Mouse (Mus musculus): Measurements from ENCODE around the gene Hk2. TPM values are rescaled to one million over a fixed set of nuclear protein-coding genes. Genes with fewer than 3 reads are reported as not detected.

The Hk2 gene
- polyA plus RNA-seq, 1 experiment from 2014 or later: 20.5 TPM

DNA sequence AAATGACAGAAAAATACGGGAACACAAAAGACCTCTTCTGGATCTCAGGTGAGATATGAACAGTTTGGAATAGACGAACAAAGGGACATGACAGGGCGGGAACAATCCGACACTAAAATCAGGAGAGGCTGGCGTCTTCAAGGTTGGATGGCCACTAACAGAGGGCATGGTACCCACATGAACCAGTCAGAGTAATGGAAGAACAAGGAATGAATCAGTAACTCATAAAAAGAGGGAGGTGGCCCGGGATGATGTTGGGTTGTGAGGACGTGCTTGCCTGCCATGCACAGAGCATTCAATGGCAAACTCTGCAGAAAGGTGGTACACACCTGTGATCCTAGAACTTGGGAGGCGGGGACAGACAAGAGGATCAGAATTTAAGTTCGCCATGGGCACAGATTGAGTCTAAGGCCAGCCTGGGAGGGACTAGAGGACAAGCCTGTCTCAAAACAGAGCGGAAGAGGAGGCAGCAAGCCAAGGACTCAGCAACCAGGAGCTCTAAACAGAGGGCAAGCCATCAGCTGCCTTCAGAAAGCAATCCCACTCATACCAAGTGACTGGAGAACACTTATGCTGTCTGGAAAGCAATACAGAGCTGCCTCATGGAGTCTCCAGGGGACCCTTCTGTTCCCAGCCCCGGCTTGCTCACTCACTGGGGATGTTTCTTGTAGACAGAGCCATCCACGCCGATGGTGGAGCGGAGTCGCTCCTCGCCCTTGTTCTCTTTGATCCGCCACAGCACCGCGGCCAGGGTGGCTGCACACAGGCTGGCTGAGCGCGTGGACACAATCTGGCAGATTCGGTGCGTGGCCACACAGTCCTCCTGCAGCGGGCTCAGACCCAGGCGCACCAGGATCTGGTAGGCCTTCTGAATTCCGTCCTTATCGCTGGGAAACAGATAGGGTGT is 36.4 kb downstream of the Hk2 start:
- H3K27ac ChIP-seq: no peak overlapping the region
- WGBS: 93% methylated on average over 27 of the region's 27 CpGs
- H3K36me3 ChIP-seq: peaks cover 67% of the 10 kb centered on the region
- no peaks in the 10 kb centered on the region for H3K27me3 ChIP-seq
- no peak overlapping the region for H3K9ac ChIP-seq
- no peak overlapping the region for H3K4me3 ChIP-seq
- H3K4me1 ChIP-seq: no peaks in the 10 kb centered on the region
- no peak overlapping the region for H3K4me2 ChIP-seq
- ATAC-seq (ENCODE audit: insufficient number of reproducible peaks, insufficient read depth, low FRiP score, low TSS enrichment, low read depth): no peak
- H3K9me3 ChIP-seq: no peaks in the 10 kb centered on the region

DNA sequence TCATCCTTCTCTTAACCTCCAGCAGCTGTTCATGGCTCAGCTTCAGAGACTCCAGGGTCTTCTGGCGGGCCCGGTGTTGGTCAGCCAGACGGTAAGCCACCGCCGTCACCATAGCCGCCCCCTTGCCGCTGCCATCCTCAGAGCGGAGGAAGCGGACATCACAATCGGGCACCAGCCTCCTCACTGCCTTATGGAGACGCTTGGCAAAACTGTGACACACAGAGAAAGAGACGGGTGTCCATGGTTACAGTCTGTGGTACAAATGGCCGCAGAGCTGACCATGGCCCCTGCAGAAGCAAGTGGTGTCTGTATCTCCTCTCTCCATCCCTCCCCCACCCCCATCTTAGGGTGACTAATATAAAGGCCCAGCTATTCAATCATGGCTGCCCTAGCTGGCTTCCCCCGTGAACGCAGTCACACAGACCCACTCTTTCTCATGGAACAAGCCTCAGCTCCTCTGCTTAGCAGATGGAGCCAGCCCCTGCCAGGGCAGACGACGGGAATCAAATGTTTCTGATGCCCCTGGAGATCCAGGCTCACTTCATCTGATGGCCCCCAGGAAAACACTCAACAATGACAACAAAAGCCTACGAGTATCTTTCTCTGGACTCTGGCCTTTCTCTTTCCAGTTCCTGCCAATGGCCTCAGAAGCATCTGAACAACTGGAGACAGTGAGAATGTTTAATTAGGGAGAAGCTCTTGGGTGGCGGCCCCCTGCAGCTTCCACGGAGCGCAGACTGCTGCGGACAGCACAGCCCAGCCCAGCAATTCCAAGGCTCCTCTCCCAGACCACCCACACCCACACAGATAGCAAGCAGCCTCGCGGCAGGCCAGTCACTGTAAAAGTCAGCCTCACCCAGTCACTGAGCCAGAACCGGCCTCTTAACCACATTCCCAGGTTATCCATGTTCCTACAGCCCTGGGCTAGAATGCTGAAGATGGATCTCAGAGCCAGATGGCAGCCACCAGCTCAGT is 37.3 kb downstream of the Hk2 start:
- Histone ChIP-seq H3K4me2 (no peak overlapping the region), H3K27ac (no peak overlapping the region), H3K4me1 (no peaks in the 10 kb centered on the region), H3K4me3 (no peak overlapping the region), H3K9ac (no peak overlapping the region), H3K9me3 (no peaks in the 10 kb centered on the region), H3K36me3 (peaks cover 63% of the 10 kb centered on the region), H3K27me3 (no peaks in the 10 kb centered on the region)
- no peak for ATAC-seq (ENCODE audit: insufficient number of reproducible peaks, insufficient read depth, low FRiP score, low TSS enrichment, low read depth)
- 90% methylated on average over 25 of the region's 25 CpGs for WGBS

DNA sequence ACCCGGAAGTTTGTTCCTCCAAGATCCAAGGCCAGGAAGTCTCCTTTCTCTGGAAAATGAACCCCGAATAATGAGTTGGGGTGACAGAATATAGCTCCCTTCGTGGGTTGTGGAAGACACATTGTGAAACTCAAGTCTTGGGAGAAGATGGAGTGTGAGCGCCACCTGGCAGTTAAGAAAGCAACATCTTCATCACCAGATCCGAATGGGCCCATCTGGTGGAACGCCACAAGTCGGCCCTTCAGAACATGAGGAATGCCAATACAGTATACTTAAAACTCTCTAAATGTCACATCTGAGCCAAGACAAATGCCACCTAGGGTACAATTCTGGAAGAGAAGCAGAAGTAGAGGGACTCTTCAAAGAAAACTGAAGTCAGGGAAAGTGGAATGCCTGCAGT is 38.9 kb downstream of the Hk2 start:
- peaks cover 79% of the 10 kb centered on the region for H3K36me3 ChIP-seq
- no peak overlapping the region for H3K9ac ChIP-seq
- no peak for ATAC-seq (ENCODE audit: insufficient number of reproducible peaks, insufficient read depth, low FRiP score, low TSS enrichment, low read depth)
- no peaks in the 10 kb centered on the region for H3K27me3 ChIP-seq
- H3K27ac ChIP-seq: no peak overlapping the region
- WGBS: 86% methylated on average over 7 of the region's 7 CpGs
- no peaks in the 10 kb centered on the region for H3K9me3 ChIP-seq
- H3K4me3 ChIP-seq: no peak overlapping the region
- H3K4me2 ChIP-seq: no peak overlapping the region
- no peaks in the 10 kb centered on the region for H3K4me1 ChIP-seq

GRCm38 (mm10) chr6:82728635-82729034 is 45.6 kb downstream of the Hk2 start:
- H3K4me1 ChIP-seq: peaks cover 4% of the 10 kb centered on the region
- H3K4me3 ChIP-seq: no peak overlapping the region
- H3K36me3 ChIP-seq: peaks cover 79% of the 10 kb centered on the region
- H3K9ac ChIP-seq: no peak overlapping the region
- ATAC-seq (ENCODE audit: insufficient number of reproducible peaks, insufficient read depth, low FRiP score, low TSS enrichment, low read depth): no peak
- H3K27me3 ChIP-seq: no peaks in the 10 kb centered on the region
- WGBS: 90% methylated on average over 21 of the region's 21 CpGs
- no peak overlapping the region for H3K4me2 ChIP-seq
- H3K9me3 ChIP-seq: no peaks in the 10 kb centered on the region
- H3K27ac ChIP-seq: no peak overlapping the region

DNA sequence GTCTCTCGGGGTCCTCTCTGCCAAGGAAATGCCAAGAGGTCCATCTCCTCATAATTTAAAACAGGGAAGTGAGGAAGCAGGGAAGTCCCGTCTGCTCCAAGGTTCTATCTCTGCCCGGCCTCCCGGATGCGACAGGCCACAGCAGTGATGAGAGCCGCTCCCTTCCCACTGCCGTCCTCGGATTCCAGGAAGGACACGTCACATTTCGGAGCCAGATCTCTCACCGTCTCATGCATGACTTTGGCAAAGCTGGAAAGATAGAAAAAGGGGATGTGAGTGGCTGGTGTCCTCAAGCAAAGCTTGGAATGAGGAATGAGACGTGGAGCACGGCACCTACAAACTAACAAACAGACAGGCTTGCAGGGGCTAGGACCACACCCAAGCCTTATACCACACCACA is 47.0 kb downstream of the Hk2 start:
- Histone ChIP-seq H3K4me1 (peaks cover 14% of the 10 kb centered on the region), H3K27me3 (no peaks in the 10 kb centered on the region), H3K4me2 (no peak overlapping the region), H3K27ac (no peak overlapping the region), H3K4me3 (no peak overlapping the region), H3K36me3 (peaks cover 73% of the 10 kb centered on the region), H3K9me3 (no peaks in the 10 kb centered on the region), H3K9ac (no peak overlapping the region)
- WGBS: 91% methylated on average over 13 of the region's 13 CpGs
- no peak for ATAC-seq (ENCODE audit: insufficient number of reproducible peaks, insufficient read depth, low FRiP score, low TSS enrichment, low read depth)

- Histone ChIP-seq H3K36me3 (peaks cover 37% of the 10 kb centered on the region), H3K9ac (peak overlapping the region; percentile 61), H3K9me3 (no peaks in the 10 kb centered on the region), H3K4me1 (peaks cover 14% of the 10 kb centered on the region), H3K4me3 (no peak overlapping the region), H3K4me2 (no peak overlapping the region), H3K27ac (peak overlapping the region; percentile 84), H3K27me3 (no peaks in the 10 kb centered on the region)
- 31% methylated on average over 5 of the region's 5 CpGs for WGBS
- peak; percentile 61; the same call in 1 of the 2 replicates for ATAC-seq (ENCODE audit: insufficient number of reproducible peaks, insufficient read depth, low FRiP score, low TSS enrichment, low read depth)
Observed at GRCm38 (mm10) chr6:82723321-82723720, 50.9 kb downstream of the Hk2 start.

DNA sequence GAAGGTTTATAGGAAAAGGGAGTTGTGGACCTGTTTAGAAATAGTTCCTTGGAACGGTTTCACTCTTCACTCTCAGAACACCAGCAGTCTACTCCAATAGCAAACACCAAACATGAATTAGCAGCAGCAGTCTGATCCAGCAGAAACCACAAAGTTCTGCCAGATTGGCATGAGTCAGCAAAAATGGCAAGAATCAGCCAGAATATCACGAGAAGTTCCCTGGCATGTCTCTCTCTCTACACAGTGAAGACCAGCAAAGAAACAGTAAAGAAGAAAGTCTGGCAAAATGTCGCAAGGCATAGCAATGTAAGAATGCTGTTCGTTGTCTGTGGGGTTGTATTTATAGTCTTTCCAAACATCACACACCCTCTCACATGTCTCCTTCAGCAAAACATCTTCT is 58.1 kb downstream of the Hk2 start:
- WGBS: 74% methylated on average over 4 of the region's 4 CpGs

GRCm38 (mm10) chr6:82715653-82716052 is 58.6 kb downstream of the Hk2 start:
- H3K36me3 ChIP-seq: no peaks in the 10 kb centered on the region
- H3K9ac ChIP-seq: no peak overlapping the region
- WGBS: 85% methylated on average over 3 of the region's 3 CpGs
- no peaks in the 10 kb centered on the region for H3K9me3 ChIP-seq
- H3K27me3 ChIP-seq: no peaks in the 10 kb centered on the region
- ATAC-seq (ENCODE audit: insufficient number of reproducible peaks, insufficient read depth, low FRiP score, low TSS enrichment, low read depth): no peak
- no peak overlapping the region for H3K4me3 ChIP-seq
- H3K4me1 ChIP-seq: no peaks in the 10 kb centered on the region
- no peak overlapping the region for H3K4me2 ChIP-seq
- no peak overlapping the region for H3K27ac ChIP-seq

More for the DNA sequence above, 58.1 kb downstream of the Hk2 start:
- no peak for ATAC-seq (ENCODE audit: insufficient number of reproducible peaks, insufficient read depth, low FRiP score, low TSS enrichment, low read depth)
- Histone ChIP-seq H3K27ac (no peak overlapping the region), H3K4me2 (no peak overlapping the region), H3K4me1 (no peaks in the 10 kb centered on the region), H3K9ac (no peak overlapping the region), H3K4me3 (no peak overlapping the region), H3K36me3 (no peaks in the 10 kb centered on the region), H3K27me3 (no peaks in the 10 kb centered on the region), H3K9me3 (no peaks in the 10 kb centered on the region)

- Histone ChIP-seq H3K9me3 (no peaks in the 10 kb centered on the region), H3K36me3 (no peaks in the 10 kb centered on the region), H3K4me3 (no peak overlapping the region), H3K27me3 (no peaks in the 10 kb centered on the region), H3K4me2 (no peak overlapping the region), H3K4me1 (no peaks in the 10 kb centered on the region), H3K9ac (no peak overlapping the region), H3K27ac (no peak overlapping the region)
- ATAC-seq (ENCODE audit: insufficient number of reproducible peaks, insufficient read depth, low FRiP score, low TSS enrichment, low read depth): no peak
- 86% methylated on average over 6 of the region's 6 CpGs for WGBS
Observed at GRCm38 (mm10) chr6:82715253-82715652, 59.0 kb downstream of the Hk2 start.

GRCm38 (mm10) chr6:82714841-82715240 is 59.4 kb downstream of the Hk2 start:
- no peaks in the 10 kb centered on the region for H3K36me3 ChIP-seq
- no peaks in the 10 kb centered on the region for H3K4me1 ChIP-seq
- H3K27ac ChIP-seq: no peak overlapping the region
- no peak overlapping the region for H3K4me2 ChIP-seq
- ATAC-seq (ENCODE audit: insufficient number of reproducible peaks, insufficient read depth, low FRiP score, low TSS enrichment, low read depth): no peak
- WGBS: 87% methylated on average over 5 of the region's 5 CpGs
- no peak overlapping the region for H3K9ac ChIP-seq
- no peaks in the 10 kb centered on the region for H3K9me3 ChIP-seq
- H3K4me3 ChIP-seq: no peak overlapping the region
- H3K27me3 ChIP-seq: no peaks in the 10 kb centered on the region

DNA sequence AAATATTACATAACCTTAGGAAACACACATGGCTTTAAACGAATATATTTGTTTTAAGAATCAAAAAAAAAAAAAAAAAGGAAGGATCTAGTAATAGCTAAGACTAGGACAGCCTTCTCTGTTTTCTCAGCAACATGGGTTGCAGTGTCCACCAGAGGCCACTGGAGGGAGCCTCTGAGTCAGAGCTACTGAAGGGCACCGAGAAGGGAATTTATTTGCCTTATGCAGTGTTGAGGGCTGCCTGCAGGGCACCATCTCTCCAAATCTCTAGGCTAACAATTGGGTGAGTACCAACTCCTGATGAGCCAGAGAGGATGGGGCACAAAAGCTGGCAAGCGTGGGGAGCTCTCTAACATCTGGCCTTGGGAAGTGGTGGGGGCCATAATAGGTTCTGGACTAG is 60.0 kb downstream of the Hk2 start:
- Histone ChIP-seq H3K4me1 (no peaks in the 10 kb centered on the region), H3K4me2 (no peak overlapping the region), H3K27ac (no peak overlapping the region), H3K4me3 (no peak overlapping the region), H3K27me3 (no peaks in the 10 kb centered on the region), H3K36me3 (no peaks in the 10 kb centered on the region), H3K9ac (no peak overlapping the region), H3K9me3 (no peaks in the 10 kb centered on the region)
- WGBS: 19% methylated on average over 3 of the region's 3 CpGs
- ATAC-seq (ENCODE audit: insufficient number of reproducible peaks, insufficient read depth, low FRiP score, low TSS enrichment, low read depth): no peak
